Mouse (Mus musculus) E14TG2a.4 (cell line): ENCODE results near the gene Mcam.

ENCODE experiments used
- CTCF ChIP-seq: conservative IDR thresholded peaks from 2 replicates; pipeline ENCODE4 v1.5.1; 2014; ENCODE audit warnings: low read length
- NANOG ChIP-seq: IDR thresholded peaks from 2 replicates; pipeline ENCODE4 v1.6.1; 2014; ENCODE audit warnings: borderline replicate concordance, low read length, mixed read lengths
- POU5F1 ChIP-seq: IDR thresholded peaks from 2 replicates; pipeline ENCODE4 v1.6.1; 2014; ENCODE audit warnings: low read length, borderline replicate concordance

- TF ChIP-seq CTCF = peak; percentile 46
- no peak for TF ChIP-seq NANOG
- no peak for TF ChIP-seq POU5F1
These were observed 48.0 kb downstream of the Mcam start for GRCm38 (mm10) chr9:44182260-44182659.
